Mouse (Mus musculus): Measurements from ENCODE around the gene Hist1h2ae.
"Not testable (repeated sequence)": the region's sequence is repeated elsewhere in the genome, so short reads cannot be mapped to it uniquely, and the experiment has no call there.

Gene Hist1h2ae

GRCm38 (mm10) chr13:23583387-23584068 is 12.5 kb upstream of the Hist1h2ae start:
- DNase-seq (ENCODE audit: low read depth) = no peak

GRCm38 (mm10) chr13:23582219-23583056 is 11.4 kb upstream of the Hist1h2ae start:
- DNase-seq (ENCODE audit: low read depth) = no peak

- peak; percentile 97 for DNase-seq (ENCODE audit: low read depth)
These were observed 10.6 kb upstream of the Hist1h2ae start, which contains the start of gene Hist1h4d for GRCm38 (mm10) chr13:23581408-23582218. Gene Hist1h4d (plus strand): TSS chr13:23581598.

- DNase-seq (ENCODE audit: low read depth) = no peak
These were observed 6.8 kb upstream of the Hist1h2ae start for GRCm38 (mm10) chr13:23577835-23578234.

- DNase-seq (ENCODE audit: low read depth) = no peak
These were observed 6.1 kb upstream of the Hist1h2ae start for GRCm38 (mm10) chr13:23576906-23577639.

GRCm38 (mm10) chr13:23576351-23576881 is 5.4 kb upstream of the Hist1h2ae start:
- DNase-seq (ENCODE audit: low read depth) = no peak

- DNase-seq (ENCODE audit: low read depth) = not testable (repeated sequence)
These were observed 4.9 kb upstream of the Hist1h2ae start for GRCm38 (mm10) chr13:23575864-23576313.

GRCm38 (mm10) chr13:23575271-23575851 is 4.3 kb upstream of the Hist1h2ae start, which contains the start of gene Hist1h3d:
Gene Hist1h3d (plus strand): TSS chr13:23575763.
- no peak for DNase-seq (ENCODE audit: low read depth)

GRCm38 (mm10) chr13:23574546-23575170 is 3.6 kb upstream of the Hist1h2ae start:
- DNase-seq (ENCODE audit: low read depth) = not testable (repeated sequence)

GRCm38 (mm10) chr13:23573898-23574524 is 3.0 kb upstream of the Hist1h2ae start, which contains the start of the genes Hist1h2bf and Hist1h2ad:
Gene Hist1h2bf (minus strand): TSS chr13:23574196.
Gene Hist1h2ad (plus strand): TSS chr13:23574381.
- DNase-seq (ENCODE audit: low read depth) = peak; percentile 95

GRCm38 (mm10) chr13:23573034-23573897 is 2.2 kb upstream of the Hist1h2ae start:
- not testable (repeated sequence) for DNase-seq (ENCODE audit: low read depth)

- no peak for DNase-seq (ENCODE audit: low read depth)
These were observed 1.4 kb upstream of the Hist1h2ae start for GRCm38 (mm10) chr13:23572218-23573033.

GRCm38 (mm10) chr13:23571504-23572217 is 641 bp upstream of the Hist1h2ae start:
- not testable (repeated sequence) for DNase-seq (ENCODE audit: low read depth)

- DNase-seq (ENCODE audit: low read depth) = not testable (repeated sequence)
These were observed 579 bp downstream of the Hist1h2ae start for GRCm38 (mm10) chr13:23570261-23571021.

GRCm38 (mm10) chr13:23564482-23564881 is 6.5 kb downstream of the Hist1h2ae start:
- DNase-seq (ENCODE audit: low read depth) = no peak

Measured in c-Kit-positive CD71-negative TER-119-negative erythroid progenitor cells, embryonic 14.5 days (primary cell).